11 mouse cellular contexts compared by ENCODE assay signal in the genomic region with DNA sequence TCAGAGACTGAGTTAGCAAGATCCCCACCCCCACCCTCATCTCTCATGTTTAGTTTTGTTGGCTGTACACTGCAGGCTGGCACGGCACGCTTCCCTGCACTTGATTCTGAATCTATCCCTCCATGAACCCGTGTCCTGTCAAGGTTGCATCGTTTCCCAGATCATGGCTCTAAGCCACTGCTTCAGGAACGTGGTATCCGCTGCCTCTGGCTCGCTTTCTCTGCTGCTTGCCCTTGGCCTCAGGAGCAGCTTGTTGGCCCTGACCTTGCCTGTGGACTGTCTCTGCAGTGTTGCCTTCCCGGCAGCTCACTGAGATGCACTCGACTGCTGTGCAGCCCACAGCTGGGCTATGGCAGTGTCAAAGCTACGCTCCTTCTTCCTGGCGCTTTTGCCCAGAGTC.
DNase-seq lines count a peak whose midpoint lies in the region; ATAC-seq and TF ChIP-seq lines count a peak whose summit lies in the region.
"Had no signal": no experiment of that assay in that cellular context is flagged by ENCODE, and none has a peak within 500 bp of the region (broad histone marks: within the 10 kb centered on the region; RNA-seq: fewer than 3 reads in every experiment).

No protein-coding gene starts in this region.

- H3K9me3 ChIP-seq in forebrain, embryonic 12.5 days, result no peaks in the 10 kb centered on the region
- H3K9me3 ChIP-seq in hindbrain, embryonic 14.5 days (ENCODE audit: control insufficient read depth, low read length), result no peaks in the 10 kb centered on the region
- H3K9me3 ChIP-seq: G1E had no signal

- no peak for TF ChIP-seq CTCF in kidney, adult 2 months (conservative IDR thresholded peaks at IDR 0.05; ENCODE audit: insufficient read depth, insufficient read length, low read depth, low read length)

- H3K36me3 ChIP-seq in kidney, adult 2 months (ENCODE audit: control insufficient read depth, insufficient read depth, low read length), result no peaks in the 10 kb centered on the region
- peaks cover 6% of the 10 kb centered on the region; the same call in 1 of the 2 replicates for H3K36me3 ChIP-seq in forebrain, embryonic 12.5 days (replicated peaks)
- 0 out of 2 replicates have a peak, but pooled peaks cover 7% of the 10 kb centered on the region for H3K36me3 ChIP-seq in hindbrain, embryonic 14.5 days (replicated peaks; ENCODE audit: control insufficient read depth, insufficient read depth)

- no peak overlapping the region for H3K9ac ChIP-seq in forebrain, embryonic 12.5 days
- no peak overlapping the region for H3K9ac ChIP-seq in hindbrain, embryonic 14.5 days

- H3K27me3 ChIP-seq in kidney, adult 2 months (replicated peaks; ENCODE audit: control insufficient read depth, insufficient read depth, low read length), result no peaks in the 10 kb centered on the region
- no peaks in the 10 kb centered on the region for H3K27me3 ChIP-seq in forebrain, embryonic 12.5 days
- H3K27me3 ChIP-seq in hindbrain, embryonic 14.5 days (ENCODE audit: control insufficient read depth, insufficient read depth, low read length), result no peaks in the 10 kb centered on the region

- no peak for ATAC-seq in forebrain, embryonic 12.5 days (ENCODE audit: low FRiP score)
- no peak for ATAC-seq in hindbrain, embryonic 14.5 days (ENCODE audit: low FRiP score)

- H3K4me2 ChIP-seq in forebrain, embryonic 12.5 days, result no peak overlapping the region
- no peak overlapping the region for H3K4me2 ChIP-seq in hindbrain, embryonic 14.5 days (replicated peaks)

- H3K4me1 ChIP-seq in kidney, adult 2 months (ENCODE audit: control insufficient read depth, insufficient read depth, low read length), result peaks cover 25% of the 10 kb centered on the region
- H3K4me1 ChIP-seq in forebrain, embryonic 12.5 days, result peaks cover 10% of the 10 kb centered on the region
- H3K4me1 ChIP-seq in hindbrain, embryonic 14.5 days (replicated peaks; ENCODE audit: control insufficient read depth, insufficient read depth, low read length), result peaks cover 40% of the 10 kb centered on the region

- H3K27ac ChIP-seq in kidney, adult 2 months (ENCODE audit: insufficient read depth, low read depth, low read length), result peak overlapping the region; percentile 4; the same call in 1 of the 2 replicates
- H3K27ac ChIP-seq in forebrain, embryonic 12.5 days, result no peak overlapping the region
- no peak overlapping the region for H3K27ac ChIP-seq in hindbrain, embryonic 14.5 days

- peak; percentile 39 for DNase-seq in cerebellum, adult 11-12 months
- no peak for DNase-seq in cerebellum, adult 9-10 months
- DNase-seq in adrenal gland, adult 2 months, result peak; percentile 86
- peak; percentile 66 to 76 for DNase-seq in heart, adult 9 months (ENCODE audit: low spot score in 2 of 2)
- DNase-seq in kidney, adult 2 months, result peak; percentile 70
- no peak for DNase-seq in layer of hippocampus, adult 18-20 months (ENCODE audit: low spot score in 2 of 2)
- no peak for DNase-seq in hindbrain, embryonic 14.5 days (ENCODE audit: low spot score)
- DNase-seq: lung, adult 2 months; thymus, adult 18-20 months had no signal

- no peak overlapping the region for H3K4me3 ChIP-seq in kidney, adult 2 months (ENCODE audit: insufficient read depth, low read depth, low read length)
- no peak overlapping the region for H3K4me3 ChIP-seq in forebrain, embryonic 12.5 days (replicated peaks)
- H3K4me3 ChIP-seq in hindbrain, embryonic 14.5 days (replicated peaks; ENCODE audit: low read length), result no peak overlapping the region

- TF ChIP-seq POLR2A in kidney, adult 2 months (IDR thresholded peaks at IDR 0.05; ENCODE audit: low read depth, low read length), result no peak

- 26% methylated on average over 11 of the region's 11 CpGs for WGBS in kidney, adult 2 months
- 90% methylated on average over 11 of the region's 11 CpGs for WGBS in forebrain, embryonic 12.5 days
- WGBS in hindbrain, embryonic 14.5 days, result 85% methylated on average over 11 of the region's 11 CpGs

Comparison
In these comparisons a context has a peak if more than half of its experiments do, and no peak if none do; other contexts are left out.
1. DNase-seq: peak in cerebellum, adult 11-12 months (single experiment), adrenal gland, adult 2 months (single experiment), heart, adult 9 months (2 of 2) and kidney, adult 2 months (single experiment); none in cerebellum, adult 9-10 months (single experiment), layer of hippocampus, adult 18-20 months (0 of 2) and hindbrain, embryonic 14.5 days (single experiment).